Mouse (Mus musculus): Measurements from ENCODE around the gene Olfr1115. TPM values are rescaled to one million over a fixed set of nuclear protein-coding genes. Genes with fewer than 3 reads are reported as not detected.
"Not testable (repeated sequence)": the region's sequence is repeated elsewhere in the genome, so short reads cannot be mapped to it uniquely, and the experiment has no call there.

The Olfr1115 gene
- polyA plus RNA-seq (2012; rRNA removed): not detected in 2 replicates

- DNase-seq (ENCODE audit: low read depth): no peak
These were observed at the start of gene Olfr1115 for GRCm38 (mm10) chr2:87247713-87248112. Gene Olfr1115 (plus strand): TSS chr2:87248013.

DNA sequence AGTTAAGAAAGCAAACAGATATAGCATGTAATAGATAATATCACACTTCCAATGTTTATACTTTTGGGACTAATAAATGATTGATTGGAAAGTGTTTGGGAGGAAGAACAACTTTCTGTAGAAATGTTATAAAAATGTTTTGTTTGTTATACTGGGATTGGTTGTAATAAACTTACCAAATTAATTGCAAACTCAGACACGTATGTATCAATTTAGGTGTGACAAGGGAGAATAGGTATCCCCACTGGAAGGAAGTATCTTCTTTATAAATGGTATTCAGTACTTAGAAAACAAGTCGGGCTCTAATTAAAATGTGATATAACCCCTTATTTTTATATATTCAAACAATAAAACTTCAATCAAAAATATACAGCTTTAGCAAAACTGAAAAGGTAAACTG, 39.1 kb upstream of the Olfr1115 start, which contains the start of gene Olfr1113:
Gene Olfr1113 (plus strand): TSS at position 301 of the 400 bp plus-strand sequence.
- no peak for DNase-seq (ENCODE audit: low read depth)

- DNase-seq (ENCODE audit: low read depth): no peak
These were observed 19.4 kb downstream of the Olfr1115 start, which contains the start of gene Olfr1116 for GRCm38 (mm10) chr2:87267234-87267633. Gene Olfr1116 (plus strand): TSS chr2:87267534.

GRCm38 (mm10) chr2:87293977-87294376, 46.2 kb downstream of the Olfr1115 start:
- DNase-seq (ENCODE audit: low read depth): not testable (repeated sequence)

Other genes starting within 250 kb of the Olfr1115 start
- gene Olfr1102, start 249.6 kb upstream of the Olfr1115 start, polyA plus RNA-seq (2012; rRNA removed): not detected in 2 replicates
- gene Olfr1104, start 220.9 kb upstream of the Olfr1115 start, polyA plus RNA-seq (2012; rRNA removed): not detected in 2 replicates
- not detected in 2 replicates for gene Olfr1105, start 211.5 kb upstream of the Olfr1115 start, polyA plus RNA-seq (2012; rRNA removed)
- gene Olfr1106, start 195.7 kb upstream of the Olfr1115 start, polyA plus RNA-seq (2012; rRNA removed): not detected in 2 replicates
- gene Olfr1107, start 172.2 kb upstream of the Olfr1115 start, polyA plus RNA-seq (2012; rRNA removed): not detected in 2 replicates
- not detected in 2 replicates for gene Olfr1109, start 152.0 kb upstream of the Olfr1115 start, polyA plus RNA-seq (2012; rRNA removed)
- not detected in 2 replicates for gene Olfr259, start 133.4 kb upstream of the Olfr1115 start, polyA plus RNA-seq (2012; rRNA removed)
- gene Olfr1110, start 107.7 kb upstream of the Olfr1115 start, polyA plus RNA-seq (2012; rRNA removed): not detected in 2 replicates
- not detected in 2 replicates for gene Olfr1111, start 95.4 kb upstream of the Olfr1115 start, polyA plus RNA-seq (2012; rRNA removed)
- not detected in 2 replicates for gene Olfr1112, start 60.2 kb upstream of the Olfr1115 start, polyA plus RNA-seq (2012; rRNA removed)
- not detected in 2 replicates for gene Olfr1113, start 39.0 kb upstream of the Olfr1115 start, polyA plus RNA-seq (2012; rRNA removed)
- not detected in 2 replicates for gene Olfr1116, start 19.5 kb downstream of the Olfr1115 start, polyA plus RNA-seq (2012; rRNA removed)
- gene Olfr1118, start 59.6 kb downstream of the Olfr1115 start, polyA plus RNA-seq (2012; rRNA removed): not detected in 2 replicates
- not detected in 2 replicates for gene Olfr1120, start 106.8 kb downstream of the Olfr1115 start, polyA plus RNA-seq (2012; rRNA removed)
- not detected in 2 replicates for gene Olfr1121, start 121.9 kb downstream of the Olfr1115 start, polyA plus RNA-seq (2012; rRNA removed)
- not detected in 2 replicates for gene Olfr1122, start 137.8 kb downstream of the Olfr1115 start, polyA plus RNA-seq (2012; rRNA removed)
- not detected in 2 replicates for gene Olfr1123, start 168.6 kb downstream of the Olfr1115 start, polyA plus RNA-seq (2012; rRNA removed)
- not detected in 2 replicates for gene Olfr1124, start 182.3 kb downstream of the Olfr1115 start, polyA plus RNA-seq (2012; rRNA removed)
- not detected in 2 replicates for gene Olfr1126, start 205.9 kb downstream of the Olfr1115 start, polyA plus RNA-seq (2012; rRNA removed)
- gene Pramel7, start 249.1 kb downstream of the Olfr1115 start, polyA plus RNA-seq (2012; rRNA removed): not detected in 2 replicates